Mouse (Mus musculus): ENCODE results near the gene Ddc. TPM values are rescaled to one million over a fixed set of nuclear protein-coding genes. Genes with fewer than 3 reads are reported as not detected.

The Ddc gene
- polyA plus RNA-seq, 1 experiment: 1.6 TPM

DNA sequence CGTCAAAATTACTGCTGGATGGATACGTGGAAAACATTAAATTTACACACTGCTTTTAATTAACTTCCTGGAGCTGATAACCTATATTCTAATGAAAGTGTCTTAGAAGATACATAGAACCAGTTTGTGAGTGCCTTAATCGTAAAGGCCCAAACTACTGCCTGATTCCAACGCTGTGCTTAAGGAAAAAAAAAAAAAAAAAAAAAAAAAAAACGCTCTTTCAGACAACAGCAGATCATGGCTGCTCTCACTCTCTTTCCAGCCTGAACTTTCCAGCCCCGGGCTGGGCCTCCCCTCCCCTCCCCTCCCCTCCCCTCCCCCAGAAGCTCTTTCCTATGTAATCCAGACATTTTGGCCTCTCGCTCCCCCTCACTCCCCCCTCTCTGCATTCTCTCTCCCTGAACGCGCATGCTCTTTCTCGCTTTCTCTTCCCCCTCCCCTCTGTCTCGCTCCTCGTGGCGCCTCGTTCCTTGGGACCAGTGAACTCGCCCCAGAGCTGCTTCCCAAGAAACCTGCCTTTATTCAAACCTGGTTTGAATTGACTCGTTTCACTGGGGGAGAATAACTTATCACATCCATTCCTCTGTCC, 76.5 kb downstream of the Ddc start:
- peaks cover 33% of the 10 kb centered on the region for H3K4me1 ChIP-seq (ENCODE audit: control insufficient read depth, insufficient read depth, low read length)
- H3K4me3 ChIP-seq (ENCODE audit: insufficient read depth, low read length): no peak overlapping the region
- TF ChIP-seq CTCF (IDR thresholded peaks at IDR 0.05; ENCODE audit: borderline replicate concordance, insufficient read depth, low read length): no peak
- 0 out of 2 replicates have a peak, but pooled peaks have one; percentile 22 for TF ChIP-seq POLR2A (IDR thresholded peaks at IDR 0.05; ENCODE audit: low read depth, low read length)
- H3K27ac ChIP-seq (ENCODE audit: insufficient read depth, low read length): peak overlapping the region; percentile 88

DNA sequence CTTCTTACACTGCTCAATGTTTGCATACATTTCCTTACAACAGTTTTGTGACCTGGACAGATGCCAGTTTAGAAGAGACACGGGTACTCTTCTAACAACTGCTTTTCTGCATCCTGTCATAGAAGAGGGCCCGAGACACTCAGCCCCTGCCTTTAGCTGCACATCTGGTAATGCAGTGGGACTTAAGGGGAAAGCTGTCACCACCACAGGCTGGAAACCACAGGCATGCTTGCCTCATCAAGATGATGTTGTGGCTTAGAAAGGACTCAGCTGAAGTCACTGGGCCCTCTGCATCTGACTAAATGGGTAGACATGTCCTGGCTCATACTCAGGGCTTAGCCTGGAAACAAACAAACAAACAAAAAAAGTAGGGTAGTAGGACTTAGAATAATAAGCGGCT, 77.2 kb downstream of the Ddc start:
- TF ChIP-seq POLR2A (IDR thresholded peaks at IDR 0.05; ENCODE audit: low read depth, low read length) (no peak), CTCF (IDR thresholded peaks at IDR 0.05; ENCODE audit: borderline replicate concordance, insufficient read depth, low read length) (no peak)
- Histone ChIP-seq H3K27ac (ENCODE audit: insufficient read depth, low read length) (peak overlapping the region; percentile 88), H3K4me1 (ENCODE audit: control insufficient read depth, insufficient read depth, low read length) (peaks cover 28% of the 10 kb centered on the region), H3K4me3 (ENCODE audit: insufficient read depth, low read length) (no peak overlapping the region)

DNA sequence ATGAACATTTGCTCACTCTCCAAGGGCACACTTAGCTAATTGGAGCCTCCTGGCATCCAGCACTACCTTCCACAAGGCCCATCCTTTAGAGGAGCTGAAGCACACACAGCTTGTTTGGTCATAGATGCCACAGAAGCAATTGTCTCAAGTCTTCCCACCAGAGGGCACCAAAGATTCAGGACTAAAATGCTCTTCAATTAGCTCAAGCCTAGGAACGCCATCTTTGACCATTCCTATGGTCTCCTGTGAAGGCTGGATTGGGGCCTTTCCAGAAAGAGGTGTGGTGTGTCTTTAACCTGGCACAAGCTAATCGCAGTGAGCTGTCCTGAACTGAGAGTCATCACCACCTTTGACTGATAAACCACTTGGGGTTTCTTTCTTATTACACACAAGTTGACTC, 77.7 kb downstream of the Ddc start:
- Histone ChIP-seq H3K4me1 (ENCODE audit: control insufficient read depth, insufficient read depth, low read length) (peaks cover 26% of the 10 kb centered on the region), H3K4me3 (ENCODE audit: insufficient read depth, low read length) (no peak overlapping the region), H3K27ac (ENCODE audit: insufficient read depth, low read length) (peak overlapping the region; percentile 88)
- TF ChIP-seq CTCF (IDR thresholded peaks at IDR 0.05; ENCODE audit: borderline replicate concordance, insufficient read depth, low read length) (peak; percentile 24; the same call in 1 of the 2 replicates), POLR2A (IDR thresholded peaks at IDR 0.05; ENCODE audit: low read depth, low read length) (no peak)

DNA sequence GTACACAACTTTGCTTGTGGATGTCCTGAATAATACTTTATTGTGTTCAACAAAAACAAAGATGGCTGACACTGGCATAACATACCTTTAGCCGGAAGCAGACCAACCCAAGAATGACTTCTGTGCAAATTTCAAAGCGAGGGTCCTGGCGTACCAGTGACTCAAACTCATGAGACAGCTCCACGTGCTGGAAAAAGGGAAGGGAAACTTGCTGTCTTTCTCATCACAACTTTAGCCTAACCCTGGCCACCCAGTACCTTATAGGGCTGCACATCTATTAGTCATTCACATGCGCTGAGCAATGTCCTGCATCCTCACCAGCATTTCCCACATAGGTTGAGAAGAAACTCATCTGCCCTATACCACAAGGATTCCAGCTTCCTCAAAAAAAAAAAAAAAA, 78.7 kb downstream of the Ddc start:
- Histone ChIP-seq H3K27ac (ENCODE audit: insufficient read depth, low read length) (no peak overlapping the region), H3K4me1 (ENCODE audit: control insufficient read depth, insufficient read depth, low read length) (peaks cover 24% of the 10 kb centered on the region), H3K4me3 (ENCODE audit: insufficient read depth, low read length) (no peak overlapping the region)
- TF ChIP-seq POLR2A (IDR thresholded peaks at IDR 0.05; ENCODE audit: low read depth, low read length): no peak

DNA sequence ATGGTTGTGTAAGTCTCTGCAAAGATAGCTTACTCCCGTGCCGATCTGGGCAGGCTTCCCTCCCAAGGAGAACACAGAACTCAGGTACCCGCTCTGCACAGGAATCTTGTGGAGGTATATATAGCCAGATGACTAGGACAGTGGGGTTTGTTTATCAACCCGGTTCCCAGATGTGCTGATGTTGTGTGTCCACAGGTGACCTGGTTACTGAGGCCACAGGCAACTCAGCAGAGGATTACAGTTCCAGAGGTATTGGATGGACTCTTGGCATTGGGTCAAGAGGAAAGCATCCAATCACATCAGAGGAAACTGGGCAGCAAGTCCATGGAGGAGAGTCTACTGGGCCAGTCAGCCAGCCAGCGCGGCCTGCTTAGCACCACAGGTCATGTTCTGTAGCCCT, 79.1 kb downstream of the Ddc start:
- no peak for TF ChIP-seq POLR2A (IDR thresholded peaks at IDR 0.05; ENCODE audit: low read depth, low read length)
- TF ChIP-seq CTCF (IDR thresholded peaks at IDR 0.05; ENCODE audit: borderline replicate concordance, insufficient read depth, low read length): no peak
- peaks cover 24% of the 10 kb centered on the region for H3K4me1 ChIP-seq (ENCODE audit: control insufficient read depth, insufficient read depth, low read length)
- no peak overlapping the region for H3K4me3 ChIP-seq (ENCODE audit: insufficient read depth, low read length)
- H3K27ac ChIP-seq (ENCODE audit: insufficient read depth, low read length): no peak overlapping the region

DNA sequence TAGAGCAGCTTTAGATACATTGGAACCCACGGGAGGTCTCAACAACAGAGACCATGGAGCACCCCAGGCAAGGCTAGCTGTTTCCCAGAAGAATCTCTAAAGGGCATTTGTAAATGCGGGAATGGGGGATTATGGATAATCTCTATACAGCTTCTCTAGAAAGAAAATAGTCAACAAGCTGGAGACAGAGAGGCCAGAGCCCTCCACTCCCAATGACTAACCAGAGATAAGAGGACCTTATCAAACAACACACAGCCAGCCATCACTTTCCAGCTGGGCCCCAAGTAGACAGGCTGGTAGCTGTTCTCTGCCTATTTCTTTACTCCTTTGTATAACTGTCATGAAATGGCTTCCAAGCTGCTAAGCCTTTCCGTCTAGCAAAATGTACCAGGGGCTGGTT, 82.2 kb downstream of the Ddc start:
- Histone ChIP-seq H3K4me3 (ENCODE audit: insufficient read depth, low read length) (no peak overlapping the region), H3K4me1 (ENCODE audit: control insufficient read depth, insufficient read depth, low read length) (peaks cover 10% of the 10 kb centered on the region; the same call in 1 of the 2 replicates), H3K27ac (ENCODE audit: insufficient read depth, low read length) (no peak overlapping the region)
- TF ChIP-seq CTCF (IDR thresholded peaks at IDR 0.05; ENCODE audit: borderline replicate concordance, insufficient read depth, low read length): no peak
- no peak for TF ChIP-seq POLR2A (IDR thresholded peaks at IDR 0.05; ENCODE audit: low read depth, low read length)

DNA sequence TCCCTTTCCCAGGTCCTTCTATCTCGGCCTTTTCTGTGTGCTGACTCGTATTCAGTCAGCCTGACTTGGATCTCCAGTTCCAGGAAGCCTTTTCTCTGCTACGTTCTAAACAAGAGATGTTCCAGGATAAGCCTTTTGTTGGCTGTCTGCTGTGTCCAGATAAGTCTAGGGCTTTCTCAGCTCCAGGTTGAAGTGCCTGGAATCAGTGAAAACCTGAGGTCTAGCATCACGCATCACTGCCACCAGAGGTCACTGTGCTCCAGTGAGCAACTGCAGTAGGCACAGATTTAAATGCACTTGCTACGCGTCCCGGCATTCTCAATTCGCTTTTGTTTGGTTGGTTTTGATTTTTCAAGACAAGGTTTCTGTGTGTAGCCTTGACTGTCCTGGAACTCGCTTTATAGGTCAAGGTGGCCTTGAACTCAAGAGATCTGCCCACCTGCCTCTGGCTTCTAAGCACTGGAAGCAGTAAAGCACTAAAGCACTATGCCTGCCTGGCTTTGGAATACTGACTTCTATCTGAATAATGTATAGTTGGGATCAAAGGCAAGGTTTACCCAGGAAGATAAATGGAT, 86.0 kb downstream of the Ddc start:
- TF ChIP-seq POLR2A (IDR thresholded peaks at IDR 0.05; ENCODE audit: low read depth, low read length) (no peak), CTCF (IDR thresholded peaks at IDR 0.05; ENCODE audit: borderline replicate concordance, insufficient read depth, low read length) (peak; percentile 99)
- H3K27ac ChIP-seq (ENCODE audit: insufficient read depth, low read length): no peak overlapping the region
- peaks cover 1% of the 10 kb centered on the region; the same call in 1 of the 2 replicates for H3K4me1 ChIP-seq (ENCODE audit: control insufficient read depth, insufficient read depth, low read length)
- H3K4me3 ChIP-seq (ENCODE audit: insufficient read depth, low read length): no peak overlapping the region

DNA sequence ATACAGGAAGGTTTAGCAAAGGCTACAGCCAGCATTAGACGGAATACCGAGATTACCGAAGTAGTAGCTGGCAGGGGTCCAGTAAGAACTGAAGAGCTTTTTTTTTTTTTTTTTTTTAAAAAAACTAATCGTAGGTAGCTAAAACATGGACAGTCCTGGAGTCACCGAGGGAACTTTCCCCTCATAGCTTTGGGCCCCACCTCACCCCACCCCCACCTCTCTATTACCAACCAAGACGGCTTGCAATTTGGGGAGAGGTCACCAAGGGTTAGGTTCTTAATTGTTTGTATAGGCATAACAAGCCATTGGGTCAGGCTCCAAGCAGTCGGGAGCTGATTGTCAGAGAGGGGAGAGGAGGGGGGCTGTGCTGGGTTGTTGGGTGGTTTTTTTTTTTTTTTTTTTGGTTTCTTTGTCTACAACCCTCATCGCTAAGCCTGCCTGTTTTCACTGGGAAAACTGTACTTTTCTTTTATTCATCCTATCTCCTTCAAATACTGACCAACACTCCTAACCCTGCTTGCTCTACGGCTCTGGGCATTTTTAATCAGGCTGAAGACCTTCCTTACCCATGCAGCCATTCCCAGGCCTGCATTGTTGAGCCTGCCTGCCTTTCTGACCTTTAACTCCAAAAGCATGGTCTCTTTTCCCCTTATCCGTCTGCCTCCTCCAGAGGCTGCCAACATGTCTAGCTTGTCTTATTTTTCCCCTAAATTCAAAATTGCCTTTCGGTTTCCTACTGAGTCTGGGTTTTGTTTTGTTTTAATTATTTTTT, 88.4 kb downstream of the Ddc start:
- H3K4me1 ChIP-seq (ENCODE audit: control insufficient read depth, insufficient read depth, low read length): peaks cover 1% of the 10 kb centered on the region; the same call in 1 of the 2 replicates

DNA sequence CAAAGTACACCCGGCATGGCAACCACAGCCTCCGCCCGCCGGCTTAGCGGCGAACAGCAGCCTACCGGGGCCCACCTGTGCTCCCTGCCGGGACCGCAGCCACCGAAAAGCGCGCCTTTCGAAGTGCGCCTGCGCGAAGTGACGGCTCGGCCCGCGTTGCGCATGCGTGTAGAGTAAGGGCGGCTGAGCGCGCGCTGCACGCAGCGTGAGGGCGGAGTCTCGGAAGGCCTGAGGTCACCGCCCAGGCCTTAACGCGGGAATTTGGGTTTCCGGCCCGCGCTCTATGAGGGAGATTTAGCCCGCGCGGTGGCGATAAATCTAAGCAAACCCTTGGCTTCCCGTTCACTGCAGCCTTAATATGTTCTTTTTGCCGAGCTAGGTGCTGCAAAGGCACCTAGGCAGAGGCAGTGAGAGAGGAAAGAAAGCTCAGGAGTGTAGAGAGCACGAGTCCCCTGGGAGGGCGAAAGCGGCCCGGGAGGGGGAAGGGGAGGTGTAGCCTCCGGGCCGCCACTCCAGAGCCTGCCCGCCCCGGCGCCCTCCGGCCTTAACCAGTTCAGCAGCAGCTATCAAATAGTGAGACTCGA, 89.0 kb downstream of the Ddc start, which contains the start of gene Fignl1:
Gene Fignl1, minus strand, starts transcription at position 143 of the 584 bp plus-strand sequence.
- TF ChIP-seq POLR2A (IDR thresholded peaks at IDR 0.05; ENCODE audit: low read depth, low read length) (peak; percentile 39; the same call in 1 of the 2 replicates), CTCF (IDR thresholded peaks at IDR 0.05; ENCODE audit: borderline replicate concordance, insufficient read depth, low read length) (no peak)
- H3K4me3 ChIP-seq (ENCODE audit: insufficient read depth, low read length): peak within 1 kb of the TSS; percentile 68
- H3K4me1 ChIP-seq (ENCODE audit: control insufficient read depth, insufficient read depth, low read length): peaks cover 1% of the 10 kb centered on the region; the same call in 1 of the 2 replicates
- H3K27ac ChIP-seq (ENCODE audit: insufficient read depth, low read length): peak within 1 kb of the TSS; percentile 65

More for the DNA sequence above, 88.4 kb downstream of the Ddc start:
- TF ChIP-seq CTCF (IDR thresholded peaks at IDR 0.05; ENCODE audit: borderline replicate concordance, insufficient read depth, low read length): no peak
- no peak; the same call in 1 of the 2 replicates for TF ChIP-seq POLR2A (IDR thresholded peaks at IDR 0.05; ENCODE audit: low read depth, low read length)
- peak overlapping the region; percentile 65 for H3K27ac ChIP-seq (ENCODE audit: insufficient read depth, low read length)
- H3K4me3 ChIP-seq (ENCODE audit: insufficient read depth, low read length): peak overlapping the region; percentile 46

Data from embryonic fibroblast, embryonic 13.5 days (primary cell).